Mouse (Mus musculus): ENCODE results near the gene Gcn1l1. TPM values are rescaled to one million over a fixed set of nuclear protein-coding genes. Genes with fewer than 3 reads are reported as not detected.
A peak's percentile ranks its signal among the peaks of the same experiment; 100 is the strongest.

Gene Gcn1l1
- total and polyA plus RNA-seq, 2 experiments from 2014 or later: 26.6 to 75.1 TPM

GRCm38 (mm10) chr5:115559237-115560101 lies 5.6 kb upstream of the Gcn1l1 start, which contains the start of gene Rplp0:
Gene Rplp0, plus strand, starts transcription at chr5:115559467.
- Histone ChIP-seq H3K9me3 (ENCODE audit: low read length) (no peaks in the 10 kb centered on the region), H3K27ac (ENCODE audit: low read depth, low read length) (peak within 1 kb of the TSS; percentile 87), H3K4me2 (ENCODE audit: low read depth, low read length, poor library complexity, severe bottlenecking) (peak within 1 kb of the TSS; percentile 66), H3K9ac (replicated peaks; ENCODE audit: low read length, poor library complexity, severe bottlenecking) (peak within 1 kb of the TSS; percentile 88), H3K4me3 (ENCODE audit: low read depth, low read length) (peak within 1 kb of the TSS; percentile 80), H3K36me3 (ENCODE audit: insufficient read depth, low read length) (peaks cover 17% of the 10 kb centered on the region), H3K4me1 (ENCODE audit: insufficient read depth, low read length) (peaks cover 4% of the 10 kb centered on the region; the same call in 1 of the 2 replicates), H3K27me3 (ENCODE audit: insufficient read depth, low read length) (no peaks in the 10 kb centered on the region)
- ATAC-seq (ENCODE audit: low FRiP score): peak; percentile 98
- under 1% methylated on average over 73 of the region's 78 CpGs for WGBS
- peak; percentile 100 for TF ChIP-seq CTCF (IDR thresholded peaks at IDR 0.05)
- peak; percentile 99 for DNase-seq (ENCODE audit: low spot score)

- H3K9me3 ChIP-seq (ENCODE audit: low read length): no peaks in the 10 kb centered on the region
- peaks cover 17% of the 10 kb centered on the region for H3K36me3 ChIP-seq (ENCODE audit: insufficient read depth, low read length)
- H3K27me3 ChIP-seq (ENCODE audit: insufficient read depth, low read length): no peaks in the 10 kb centered on the region
- peak overlapping the region; percentile 88 for H3K9ac ChIP-seq (replicated peaks; ENCODE audit: low read length, poor library complexity, severe bottlenecking)
- peaks cover 4% of the 10 kb centered on the region; the same call in 1 of the 2 replicates for H3K4me1 ChIP-seq (ENCODE audit: insufficient read depth, low read length)
- no peak for TF ChIP-seq CTCF (IDR thresholded peaks at IDR 0.05)
- WGBS: 49% methylated on average over 13 of the region's 13 CpGs
- H3K4me3 ChIP-seq (ENCODE audit: low read depth, low read length): peak overlapping the region; percentile 80
- ATAC-seq (ENCODE audit: low FRiP score) (no peak), DNase-seq (ENCODE audit: low spot score) (no peak)
- H3K4me2 ChIP-seq (ENCODE audit: low read depth, low read length, poor library complexity, severe bottlenecking): peak overlapping the region; percentile 66
- no peak overlapping the region for H3K27ac ChIP-seq (ENCODE audit: low read depth, low read length)
Observed at GRCm38 (mm10) chr5:115560336-115560905, 4.6 kb upstream of the Gcn1l1 start.

GRCm38 (mm10) chr5:115563771-115564585 lies 1.1 kb upstream of the Gcn1l1 start:
- 0 out of 2 replicates have a peak overlapping the region, but pooled peaks have one; percentile 29 for H3K9ac ChIP-seq (replicated peaks; ENCODE audit: low read length, poor library complexity, severe bottlenecking)
- peaks cover 12% of the 10 kb centered on the region; the same call in 1 of the 2 replicates for H3K4me1 ChIP-seq (ENCODE audit: insufficient read depth, low read length)
- peak overlapping the region; percentile 96; the same call in 1 of the 2 replicates for H3K4me3 ChIP-seq (ENCODE audit: low read depth, low read length)

GRCm38 (mm10) chr5:115565403-115565802 lies 349 bp downstream of the Gcn1l1 start:
- Histone ChIP-seq H3K27me3 (ENCODE audit: insufficient read depth, low read length) (no peaks in the 10 kb centered on the region), H3K36me3 (ENCODE audit: insufficient read depth, low read length) (peaks cover 17% of the 10 kb centered on the region), H3K4me1 (ENCODE audit: insufficient read depth, low read length) (peaks cover 9% of the 10 kb centered on the region; the same call in 1 of the 2 replicates), H3K9me3 (ENCODE audit: low read length) (no peaks in the 10 kb centered on the region), H3K4me2 (ENCODE audit: low read depth, low read length, poor library complexity, severe bottlenecking) (peak overlapping the region; percentile 68), H3K9ac (replicated peaks; ENCODE audit: low read length, poor library complexity, severe bottlenecking) (peak overlapping the region; percentile 96), H3K4me3 (ENCODE audit: low read depth, low read length) (peak overlapping the region; percentile 96), H3K27ac (ENCODE audit: low read depth, low read length) (peak overlapping the region; percentile 76)
- TF ChIP-seq CTCF (IDR thresholded peaks at IDR 0.05): no peak
- DNase-seq (ENCODE audit: low spot score): peak; percentile 12
- ATAC-seq (ENCODE audit: low FRiP score): peak; percentile 25; the same call in 1 of the 2 replicates
- WGBS: under 1% methylated on average over 30 of the region's 46 CpGs

More at GRCm38 (mm10) chr5:115563771-115564585, 1.1 kb upstream of the Gcn1l1 start:
- Histone ChIP-seq H3K9me3 (ENCODE audit: low read length) (no peaks in the 10 kb centered on the region), H3K27ac (ENCODE audit: low read depth, low read length) (peak overlapping the region; percentile 76; the same call in 1 of the 2 replicates), H3K36me3 (ENCODE audit: insufficient read depth, low read length) (peaks cover 17% of the 10 kb centered on the region), H3K4me2 (ENCODE audit: low read depth, low read length, poor library complexity, severe bottlenecking) (peak overlapping the region; percentile 68; the same call in 1 of the 2 replicates), H3K27me3 (ENCODE audit: insufficient read depth, low read length) (no peaks in the 10 kb centered on the region)
- ATAC-seq (ENCODE audit: low FRiP score) (no peak), DNase-seq (ENCODE audit: low spot score) (no peak)
- 47% methylated on average over 5 of the region's 5 CpGs for WGBS
- TF ChIP-seq CTCF (IDR thresholded peaks at IDR 0.05): no peak

GRCm38 (mm10) chr5:115568681-115569080 lies 3.6 kb downstream of the Gcn1l1 start:
- H3K4me1 ChIP-seq (ENCODE audit: insufficient read depth, low read length): peaks cover 7% of the 10 kb centered on the region; the same call in 1 of the 2 replicates
- ATAC-seq (ENCODE audit: low FRiP score) (no peak), DNase-seq (ENCODE audit: low spot score) (no peak)
- WGBS: 71% methylated on average over 10 of the region's 10 CpGs
- no peak overlapping the region for H3K9ac ChIP-seq (replicated peaks; ENCODE audit: low read length, poor library complexity, severe bottlenecking)
- no peak overlapping the region for H3K4me3 ChIP-seq (ENCODE audit: low read depth, low read length)
- H3K9me3 ChIP-seq (ENCODE audit: low read length): no peaks in the 10 kb centered on the region
- TF ChIP-seq CTCF (IDR thresholded peaks at IDR 0.05): no peak
- no peak overlapping the region for H3K27ac ChIP-seq (ENCODE audit: low read depth, low read length)
- H3K27me3 ChIP-seq (ENCODE audit: insufficient read depth, low read length): no peaks in the 10 kb centered on the region
- peaks cover 9% of the 10 kb centered on the region for H3K36me3 ChIP-seq (ENCODE audit: insufficient read depth, low read length)
- no peak overlapping the region for H3K4me2 ChIP-seq (ENCODE audit: low read depth, low read length, poor library complexity, severe bottlenecking)

Measured in midbrain, postnatal 0 days (tissue).